Mouse (Mus musculus) gastrocnemius, adult 2 months (tissue): ENCODE measurements around the gene Tldc2. TPM values are rescaled to one million over a fixed set of nuclear protein-coding genes. Genes with fewer than 3 reads are reported as not detected.

ENCODE experiments used
- DNase-seq: peaks from one replicate; pipeline ENCODE4 v3.0.0; 2022
- H3K27ac ChIP-seq: fragments of 200-600 bp; 2 replicates; pipeline ENCODE4 v1.8.1; 2022; ENCODE audit warnings: mild to moderate bottlenecking
- H3K4me3 ChIP-seq: fragments of 200-600 bp; 2 replicates; pipeline ENCODE4 v1.8.1; 2022; ENCODE audit warnings: mild to moderate bottlenecking, moderate library complexity
- CTCF ChIP-seq: fragments of 200-600 bp; IDR thresholded peaks from 2 replicates; pipeline ENCODE4 v1.8.1; 2022; ENCODE audit warnings: antibody characterized with exemption, mild to moderate bottlenecking, moderate library complexity
- intact Hi-C: fragments of 180-260 bp; cut with DNase I; formaldehyde crosslinking; loops from one replicate; pipeline ENCODE4 v1.15.1; 2025
- total RNA-seq, 2 experiments: library from RNA; stranded (reverse); gene quantifications; 2 replicates each; pipeline ENCODE4 v1.2.3; 2021

The Tldc2 gene
- total RNA-seq, 2 experiments from 2014 or later: not detected

DNA sequence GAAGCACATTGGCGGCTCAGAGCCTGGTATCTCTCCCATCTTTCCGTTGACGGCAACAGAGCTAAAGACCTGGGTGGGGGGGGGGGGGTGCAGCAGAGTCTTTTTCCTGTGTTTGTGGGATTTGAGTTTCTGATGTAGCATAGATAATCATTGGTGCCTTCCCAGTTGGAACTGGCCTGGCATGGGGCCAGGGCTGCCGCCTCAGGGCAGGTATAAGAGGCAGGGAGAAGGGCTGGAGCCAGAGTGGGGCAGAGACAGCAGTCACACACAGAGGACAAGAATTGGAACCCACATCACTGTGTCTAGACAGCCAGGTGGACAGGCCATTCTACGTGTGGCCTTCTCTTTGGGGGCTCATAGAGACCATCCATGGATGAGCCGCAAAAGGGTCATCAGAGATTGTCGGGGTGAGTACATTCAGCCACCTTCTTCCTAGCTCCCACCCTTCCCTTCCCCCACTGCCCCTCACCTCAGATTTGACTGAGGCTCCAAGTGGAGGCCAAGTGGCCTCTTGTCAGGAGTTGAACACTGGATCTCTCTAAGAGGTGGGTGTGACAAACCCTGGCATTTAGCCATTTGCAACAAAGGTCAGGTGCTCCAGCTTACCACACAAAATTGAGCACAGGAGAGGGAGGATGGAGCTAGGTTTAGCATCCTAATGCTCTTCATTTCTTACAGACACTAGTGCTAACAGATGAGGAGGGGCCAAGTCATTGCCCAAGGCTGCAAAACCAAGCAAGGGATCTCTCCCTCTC lies 1.8 kb upstream of the Tldc2 start:
- intact Hi-C loops: no loop called here
- H3K27ac ChIP-seq: no peak overlapping the region
- no peak overlapping the region for H3K4me3 ChIP-seq
- no peak for TF ChIP-seq CTCF
- DNase-seq: no peak

DNA sequence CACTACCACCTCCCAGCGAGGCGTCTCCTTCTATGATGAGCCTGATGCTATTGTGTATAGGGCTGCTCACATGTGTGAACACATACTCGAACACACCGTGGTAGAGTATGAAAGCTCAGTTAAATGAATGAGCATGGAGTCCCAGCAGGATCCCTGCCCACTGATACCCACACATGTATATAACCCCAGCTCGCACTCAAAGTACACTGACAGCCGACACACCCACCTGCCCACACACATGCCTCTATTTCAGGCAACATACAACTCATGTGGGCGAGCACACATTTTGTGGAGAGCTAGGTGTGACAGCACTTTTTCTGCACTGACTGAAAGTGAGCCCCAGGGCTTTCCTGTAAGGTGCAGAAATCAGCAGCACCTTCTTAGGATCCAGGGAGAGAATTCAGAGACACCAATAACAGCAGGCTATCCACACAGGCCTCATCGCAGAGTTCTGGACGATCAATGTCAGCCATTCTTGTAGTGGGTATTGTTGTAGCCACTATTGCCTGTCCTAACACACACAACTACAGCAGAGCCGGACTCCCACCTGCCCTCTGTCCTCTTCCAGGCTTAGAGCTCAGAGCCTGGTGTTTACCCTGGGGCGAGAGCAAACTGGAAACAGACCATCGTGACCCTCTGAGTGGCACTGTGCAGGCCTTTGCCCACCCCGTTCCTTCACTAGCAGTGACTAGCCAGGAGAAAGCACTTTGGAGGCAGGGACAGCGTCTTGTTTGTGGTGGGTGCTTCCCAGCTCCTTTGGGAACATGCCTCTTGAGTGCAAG lies 872 bp downstream of the Tldc2 start:
- Histone ChIP-seq H3K27ac (no peak overlapping the region), H3K4me3 (no peak overlapping the region)
- DNase-seq: no peak
- no peak for TF ChIP-seq CTCF
- intact Hi-C loops: no loop called here

GRCm38 (mm10) chr2:157092024-157092423 lies 5.2 kb downstream of the Tldc2 start:
- peak; percentile 59 for DNase-seq
- H3K27ac ChIP-seq: no peak overlapping the region; the same call in 1 of the 2 replicates

DNA sequence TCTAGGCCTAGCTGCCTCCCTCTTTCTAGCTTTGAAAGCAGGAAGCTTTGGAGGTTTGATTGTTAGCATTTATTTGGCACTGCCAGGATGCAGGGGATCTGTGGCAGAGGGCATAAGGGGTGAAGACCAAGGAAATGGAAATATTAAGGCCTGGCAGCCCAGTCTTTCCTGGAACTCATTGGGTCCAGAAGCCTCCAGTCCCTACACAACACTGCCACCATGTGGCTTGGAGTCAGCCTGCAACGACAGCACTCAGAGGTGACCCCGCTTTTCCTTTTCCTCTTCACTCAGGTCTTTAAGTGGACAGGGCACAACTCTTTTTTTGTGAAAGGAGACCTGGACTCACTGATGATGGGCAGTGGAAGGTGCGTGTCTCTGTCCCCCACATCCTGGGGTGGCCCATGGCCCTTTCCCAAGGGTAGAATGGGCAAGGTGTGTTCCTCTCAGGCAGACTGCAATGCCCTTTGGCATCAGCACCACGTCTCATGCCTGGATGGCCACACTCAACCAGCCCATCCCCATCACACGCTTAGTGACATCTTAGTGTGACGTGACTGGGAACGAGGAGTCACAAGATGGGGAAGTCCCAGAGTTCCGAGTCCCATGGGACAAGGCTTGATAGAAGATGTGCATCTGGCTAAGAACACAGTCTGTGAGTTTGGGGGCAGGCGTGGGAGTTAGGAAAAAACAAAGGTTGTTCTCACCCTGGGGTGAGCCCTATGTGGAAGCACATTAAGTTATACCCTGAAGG lies 8.3 kb downstream of the Tldc2 start:
- Histone ChIP-seq H3K27ac (no peak overlapping the region), H3K4me3 (no peak overlapping the region)
- DNase-seq: peak; percentile 76
- peak; percentile 92 for TF ChIP-seq CTCF
- intact Hi-C loops: loop anchor here (2.0 to 10.0 kb wide), 4 partner anchors 63 to 288 kb away; no protein-coding TSS in a partner anchor

More at GRCm38 (mm10) chr2:157092024-157092423, 5.2 kb downstream of the Tldc2 start:
- H3K4me3 ChIP-seq: no peak overlapping the region
- TF ChIP-seq CTCF: no peak
- intact Hi-C loops: loop anchor here (10.0 kb wide), 1 partner anchor 187 kb away; no protein-coding TSS in a partner anchor

DNA sequence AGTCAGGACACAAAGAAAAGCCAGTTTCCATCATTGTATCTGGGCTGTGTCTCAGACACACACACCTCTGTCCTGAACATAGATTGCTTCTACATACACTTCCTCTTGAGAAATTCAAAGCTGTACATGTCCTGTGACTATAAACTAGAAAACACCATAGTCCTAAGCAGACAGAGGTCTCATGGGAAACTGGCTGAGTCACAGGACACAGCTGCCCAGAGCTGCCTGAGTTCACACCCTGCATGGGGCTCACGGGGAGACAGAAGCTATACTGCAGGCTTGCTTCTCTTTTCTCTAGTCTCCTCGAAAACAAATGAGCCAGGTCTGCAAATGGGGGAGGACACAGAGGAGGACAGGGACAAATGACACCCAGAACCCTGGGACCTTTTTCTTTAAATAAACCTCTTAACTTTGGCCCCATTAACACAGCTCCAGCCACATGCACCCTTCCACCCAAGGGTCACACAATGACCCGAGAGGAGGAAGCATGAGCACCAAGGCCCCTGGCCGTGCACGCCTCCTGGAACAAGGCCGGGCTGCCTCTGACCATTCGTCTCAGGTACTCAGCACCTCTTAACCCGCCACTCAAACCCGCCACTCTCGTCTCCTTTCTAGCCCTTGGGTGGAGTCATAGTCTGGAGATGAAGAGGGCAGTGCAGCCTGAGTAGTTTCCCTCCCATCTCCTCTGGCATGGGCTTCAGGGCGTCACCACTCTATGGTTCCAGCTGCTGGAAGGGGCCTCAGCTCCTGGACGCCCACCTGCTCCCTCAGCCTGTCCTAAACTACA lies 12.9 kb downstream of the Tldc2 start:
- DNase-seq: no peak
- Histone ChIP-seq H3K27ac (no peak overlapping the region), H3K4me3 (no peak overlapping the region)
- no peak for TF ChIP-seq CTCF
- intact Hi-C loops: loop anchor here (5.0 to 10.0 kb wide), 3 partner anchors 67 to 292 kb away; no protein-coding TSS in a partner anchor

GRCm38 (mm10) chr2:157100319-157100605 lies 13.4 kb downstream of the Tldc2 start:
- 0 out of 2 replicates have a peak overlapping the region, but pooled peaks have one; percentile 8 for H3K27ac ChIP-seq
- H3K4me3 ChIP-seq: no peak overlapping the region
- intact Hi-C loops: no loop called here
- DNase-seq: no peak
- no peak for TF ChIP-seq CTCF

GRCm38 (mm10) chr2:157101650-157102049 lies 14.8 kb downstream of the Tldc2 start:
- Histone ChIP-seq H3K4me3 (no peak overlapping the region), H3K27ac (no peak overlapping the region)
- intact Hi-C loops: no loop called here
- no peak for DNase-seq
- TF ChIP-seq CTCF: no peak

DNA sequence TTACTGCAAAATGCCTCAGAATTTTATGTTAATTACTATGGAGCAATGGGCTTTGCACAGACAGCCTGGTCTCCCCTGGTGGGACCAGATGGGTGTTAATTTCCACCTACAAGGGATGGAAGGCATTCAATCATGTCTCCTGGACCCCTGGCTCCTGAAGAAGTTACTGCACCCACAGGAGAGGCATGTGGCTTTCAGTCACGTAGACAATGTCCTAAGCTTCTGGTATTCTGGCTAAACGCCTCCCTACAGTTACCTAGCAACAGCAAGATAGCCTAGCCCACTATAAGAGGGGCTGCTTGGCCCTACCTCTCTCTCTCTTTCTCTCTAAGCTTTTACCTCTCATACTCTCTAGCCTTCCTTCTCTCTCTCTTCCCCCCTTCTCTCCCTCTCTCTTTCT lies 15.4 kb downstream of the Tldc2 start:
- intact Hi-C loops: no loop called here
- DNase-seq: no peak
- Histone ChIP-seq H3K4me3 (no peak overlapping the region), H3K27ac (no peak overlapping the region)
- no peak for TF ChIP-seq CTCF

- intact Hi-C loops: no loop called here
- H3K4me3 ChIP-seq: no peak overlapping the region
- no peak for TF ChIP-seq CTCF
- DNase-seq: no peak
- H3K27ac ChIP-seq: no peak overlapping the region
These were observed 17.6 kb downstream of the Tldc2 start for GRCm38 (mm10) chr2:157104454-157104853.

DNA sequence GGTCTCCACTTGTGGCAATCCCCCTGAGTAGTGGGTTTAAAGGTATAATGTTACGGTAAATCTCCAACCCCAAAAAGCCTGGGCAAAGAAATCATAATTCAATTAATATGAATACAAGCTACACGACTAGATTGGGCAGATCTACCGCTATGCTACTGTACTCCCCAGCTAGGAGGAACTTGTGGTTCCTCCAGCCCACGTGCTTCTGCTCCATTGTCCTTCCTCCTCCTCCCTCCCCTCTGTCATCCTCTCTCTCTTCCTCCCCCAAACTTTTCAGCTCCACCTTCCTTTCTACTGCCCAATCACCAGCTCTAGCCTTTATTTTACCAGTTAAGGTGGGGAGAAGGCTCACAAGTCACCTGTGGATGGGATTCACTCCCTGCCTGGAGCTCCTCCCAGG lies 21.4 kb downstream of the Tldc2 start:
- intact Hi-C loops: no loop called here
- DNase-seq: no peak

DNA sequence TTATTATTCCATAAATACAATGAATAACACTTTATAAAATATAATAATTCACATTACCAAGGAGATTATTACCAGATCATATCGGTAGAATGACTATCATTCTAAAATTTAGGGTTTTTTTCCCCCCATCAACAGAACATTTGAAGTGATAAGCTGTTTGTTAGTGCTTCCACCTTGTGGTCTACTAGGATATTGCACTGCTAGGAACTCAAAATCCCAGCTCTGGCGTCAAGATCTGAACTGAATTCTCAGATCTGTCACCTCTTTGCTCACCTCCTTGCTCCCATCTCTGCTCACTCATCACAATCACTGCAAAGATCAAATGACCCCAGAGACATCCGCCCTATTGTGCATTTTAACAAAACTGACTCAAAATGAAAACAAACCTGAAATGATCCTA lies 30.1 kb downstream of the Tldc2 start:
- no peak overlapping the region for H3K27ac ChIP-seq
- H3K4me3 ChIP-seq: no peak overlapping the region
- peak; percentile 78 for TF ChIP-seq CTCF
- no peak for DNase-seq
- intact Hi-C loops: no loop called here

More for the DNA sequence above, 21.4 kb downstream of the Tldc2 start:
- TF ChIP-seq CTCF: no peak
- H3K4me3 ChIP-seq: no peak overlapping the region
- H3K27ac ChIP-seq: no peak overlapping the region

DNA sequence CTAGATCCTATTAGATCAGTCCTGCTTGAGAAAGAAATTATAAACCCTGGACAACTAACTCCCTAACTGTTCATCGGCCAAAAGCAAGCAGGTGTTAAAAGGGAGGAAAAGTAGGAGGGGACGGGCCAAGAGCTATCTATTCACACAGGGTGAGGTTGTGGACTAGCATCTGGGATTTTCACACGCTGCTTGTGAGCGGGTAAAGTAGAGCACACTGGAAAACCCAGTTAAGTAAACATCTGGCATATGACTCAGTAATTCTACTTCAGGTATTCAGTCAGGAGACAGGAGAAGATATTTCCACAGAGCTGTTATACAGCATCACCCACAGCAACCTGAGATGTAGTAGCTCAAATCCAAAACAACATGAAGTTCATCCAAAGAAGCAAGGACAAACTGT lies 31.7 kb downstream of the Tldc2 start:
- Histone ChIP-seq H3K4me3 (no peak overlapping the region), H3K27ac (no peak overlapping the region)
- no peak for DNase-seq
- intact Hi-C loops: no loop called here
- TF ChIP-seq CTCF: no peak
